Mouse (Mus musculus): ENCODE results near the gene Tram2. TPM values are rescaled to one million over a fixed set of nuclear protein-coding genes. Genes with fewer than 3 reads are reported as not detected.

Tram2 gene
- 15.5 and 23.1 TPM in 2 replicates for polyA plus RNA-seq (2012; rRNA removed)

DNA sequence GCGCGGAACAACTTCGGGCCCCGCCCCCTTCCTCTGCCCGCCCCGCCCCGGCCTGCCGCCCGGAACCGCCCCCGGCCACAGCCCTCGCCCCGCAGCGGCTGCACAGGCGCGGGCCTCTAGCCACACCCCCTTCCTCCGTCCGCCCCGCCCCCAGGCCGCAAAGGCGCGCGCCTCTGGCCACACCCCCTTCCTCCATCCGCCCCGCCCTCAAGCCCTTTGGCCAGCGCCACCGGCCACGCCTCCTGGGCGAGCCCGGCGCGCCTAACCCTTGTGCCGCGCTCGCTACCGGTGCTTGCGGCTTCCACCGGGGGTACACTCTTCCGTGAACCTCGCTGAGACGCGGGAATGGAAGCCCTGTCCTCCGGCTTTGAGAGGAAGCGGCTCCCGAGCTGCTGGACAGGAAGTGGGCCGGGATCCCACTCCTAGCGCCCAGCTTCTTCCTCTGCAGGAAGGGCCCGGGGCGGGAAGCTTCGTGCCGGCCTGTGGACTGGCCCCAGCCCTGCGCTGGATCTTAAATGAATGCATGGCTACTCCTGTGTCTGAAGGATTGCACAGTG is at the start of gene Tram2:
Tram2 (minus strand) TSS at position 13 of the 557 bp plus-strand sequence.

GRCm38 (mm10) chr1:20951300-20951763 is 127.7 kb downstream of the Tram2 start, which contains the start of gene Efhc1:
Efhc1 (plus strand) TSS chr1:20951626.

Other genes with a start within 250 kb of the Tram2 start
- gene Paqr8, start 188.6 kb downstream of the Tram2 start, polyA plus RNA-seq (2012; rRNA removed): 62.2 and 63.4 TPM in 2 replicates
- 19.9 and 58.7 TPM in 2 replicates for gene Efhc1, start 127.6 kb downstream of the Tram2 start, polyA plus RNA-seq (2012; rRNA removed)
- 4.4 and 6.1 TPM in 2 replicates for gene Tmem14a, start 139.3 kb upstream of the Tram2 start, polyA plus RNA-seq (2012; rRNA removed)
- 3.2 and 5.5 TPM in 2 replicates for gene Gsta3, start 161.4 kb upstream of the Tram2 start, polyA plus RNA-seq (2012; rRNA removed)